Mouse (Mus musculus): Measurements from ENCODE around the gene Apbb2. TPM values are rescaled to one million over a fixed set of nuclear protein-coding genes. Genes with fewer than 3 reads are reported as not detected.

The Apbb2 gene
- total RNA-seq, 1 experiment from 2014 or later: 0.29 TPM

DNA sequence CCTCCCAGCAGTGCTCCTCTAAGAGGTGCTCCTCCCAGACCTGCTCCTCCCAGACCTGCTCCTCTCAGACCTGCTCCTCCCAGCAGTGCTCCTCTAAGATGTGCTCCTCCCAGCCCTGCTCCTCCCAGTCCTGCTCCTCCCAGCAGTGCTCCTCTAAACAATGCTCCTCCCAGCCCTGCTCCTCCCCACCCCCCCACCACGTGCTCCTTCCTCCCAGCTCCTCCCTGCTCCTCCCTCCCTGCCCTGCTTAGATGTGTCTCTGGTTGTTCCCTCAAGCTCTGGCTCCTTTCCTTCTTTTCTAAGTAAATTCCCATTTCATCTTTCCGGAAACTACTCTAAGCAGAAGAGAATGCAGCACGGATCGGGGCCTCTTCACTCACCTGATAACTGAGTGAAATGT lies 14.2 kb downstream of the Apbb2 start:
- no peak for ATAC-seq (replicated peaks; ENCODE audit: insufficient number of reproducible peaks, low FRiP score, low TSS enrichment, poor library complexity, severe bottlenecking)

DNA sequence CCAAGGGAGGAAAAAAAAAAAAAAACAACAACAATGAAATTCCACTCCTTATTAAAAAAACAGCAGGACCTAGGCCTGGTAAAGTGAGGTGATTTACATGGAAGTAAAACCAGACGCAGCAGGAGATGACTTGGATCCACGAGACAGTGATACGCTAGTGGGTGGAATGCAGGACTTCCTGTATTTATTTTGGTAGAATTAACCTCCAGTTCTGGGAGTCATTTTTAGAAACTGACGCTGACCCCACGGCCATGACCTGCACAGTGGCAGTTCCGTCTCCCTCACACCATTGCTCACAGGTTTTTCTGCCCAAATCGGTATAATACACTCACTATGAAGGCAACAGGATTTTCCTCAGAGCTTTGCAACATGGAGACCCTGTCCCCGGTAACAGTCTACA lies 14.8 kb downstream of the Apbb2 start:
- ATAC-seq (replicated peaks; ENCODE audit: insufficient number of reproducible peaks, low FRiP score, low TSS enrichment, poor library complexity, severe bottlenecking): no peak

DNA sequence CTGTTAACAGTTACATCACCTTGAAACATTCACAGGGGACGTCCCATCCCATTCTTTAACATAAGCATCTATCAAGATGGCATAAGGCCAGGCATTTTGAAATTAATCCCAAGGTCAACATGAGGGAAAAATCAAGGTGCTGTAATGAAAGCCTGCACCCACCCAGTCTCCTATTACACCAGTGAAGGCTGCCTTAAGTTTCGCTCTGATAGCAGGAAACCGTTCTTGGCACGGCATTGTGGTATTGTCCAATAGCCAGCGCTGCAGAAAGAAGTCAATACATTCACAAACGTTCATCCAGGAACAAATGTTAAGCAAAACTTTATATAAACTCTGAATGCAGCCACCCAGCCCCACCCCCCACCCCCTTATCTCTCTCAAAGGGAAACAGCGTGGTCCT lies 15.4 kb downstream of the Apbb2 start:
- ATAC-seq (replicated peaks; ENCODE audit: insufficient number of reproducible peaks, low FRiP score, low TSS enrichment, poor library complexity, severe bottlenecking): no peak

DNA sequence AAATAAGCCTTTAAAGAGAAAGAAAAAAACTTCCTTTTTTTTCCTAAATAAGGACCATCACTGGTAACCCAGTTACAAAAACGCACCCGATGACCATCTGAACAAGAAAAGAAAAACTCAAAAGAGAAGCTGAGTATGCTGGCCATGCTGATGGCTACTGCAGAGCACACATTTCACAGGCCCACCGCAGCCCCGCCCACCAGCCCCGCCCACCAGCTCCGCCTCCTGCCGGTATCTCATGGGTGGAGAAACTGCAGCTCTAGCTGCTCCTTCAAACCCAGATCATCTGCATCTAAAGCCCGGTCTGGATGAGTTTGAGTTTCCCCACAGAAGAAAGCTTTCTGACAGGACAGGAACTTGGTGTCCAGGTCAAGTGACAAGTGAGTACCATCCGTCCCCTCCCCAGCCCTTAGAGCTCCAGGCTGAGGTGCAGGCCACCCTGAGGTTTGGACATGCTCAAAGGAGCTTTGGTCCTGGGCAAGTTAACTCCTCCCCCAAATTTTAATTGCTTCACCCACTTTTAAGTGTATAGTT lies 16.2 kb downstream of the Apbb2 start:
- no peak for ATAC-seq (replicated peaks; ENCODE audit: insufficient number of reproducible peaks, low FRiP score, low TSS enrichment, poor library complexity, severe bottlenecking)

DNA sequence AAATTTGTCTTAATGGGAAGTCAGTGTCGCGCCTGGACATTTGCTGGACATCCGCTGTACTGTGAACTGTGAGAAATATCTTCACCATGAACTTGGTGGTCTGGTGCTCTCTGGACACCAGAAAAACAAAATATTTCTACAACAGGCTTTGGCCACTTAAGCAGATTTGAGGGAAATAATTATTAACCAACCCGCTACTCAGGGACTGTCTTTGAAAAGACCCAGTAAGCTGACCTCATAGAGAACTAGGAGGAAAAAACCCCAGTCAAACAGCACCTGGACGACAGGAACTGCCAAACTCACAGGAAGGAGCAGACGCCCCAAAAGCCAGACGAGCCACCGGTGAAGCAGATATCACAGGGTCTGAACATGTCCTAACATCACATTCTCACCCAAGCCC lies 18.2 kb downstream of the Apbb2 start:
- no peak for ATAC-seq (replicated peaks; ENCODE audit: insufficient number of reproducible peaks, low FRiP score, low TSS enrichment, poor library complexity, severe bottlenecking)

DNA sequence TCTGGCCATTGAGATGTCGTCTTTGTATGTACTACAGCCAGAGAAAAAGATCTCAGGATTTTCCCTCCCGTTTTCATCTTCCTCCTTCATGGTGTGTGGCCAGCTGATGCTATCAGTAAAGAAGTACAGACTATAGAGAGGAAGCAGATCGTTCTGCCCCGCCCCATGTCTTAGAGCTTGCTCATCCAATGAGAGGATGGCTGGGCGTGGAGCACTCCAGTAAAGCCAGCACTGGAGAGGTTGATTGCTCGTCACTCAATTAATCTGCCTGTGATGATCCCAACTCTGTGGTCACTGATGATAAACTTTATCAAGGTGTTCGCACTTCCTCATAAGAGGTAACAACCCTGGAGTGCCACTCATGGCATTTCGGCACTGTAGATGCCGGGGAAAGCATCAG lies 18.7 kb downstream of the Apbb2 start:
- ATAC-seq (replicated peaks; ENCODE audit: insufficient number of reproducible peaks, low FRiP score, low TSS enrichment, poor library complexity, severe bottlenecking): no peak

DNA sequence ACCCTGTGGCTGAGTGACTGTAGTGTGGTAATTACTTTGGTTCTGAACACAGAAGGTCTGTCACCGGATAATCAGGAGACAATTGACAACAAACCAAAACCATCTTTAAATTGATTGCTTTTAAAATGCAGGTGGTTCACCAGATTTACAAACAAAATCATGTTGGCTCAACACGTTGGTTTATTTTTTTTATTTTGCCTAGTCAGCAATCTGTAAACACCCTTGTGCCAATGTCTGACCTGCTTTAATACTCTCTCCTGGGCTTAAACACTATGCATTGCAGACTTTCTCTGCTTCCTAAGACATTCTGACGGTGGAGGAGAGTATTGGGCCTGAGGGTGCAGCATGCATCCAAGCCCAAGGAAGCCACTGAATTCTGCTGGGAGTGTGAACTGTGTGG lies 22.3 kb downstream of the Apbb2 start:
- ATAC-seq (replicated peaks; ENCODE audit: insufficient number of reproducible peaks, low FRiP score, low TSS enrichment, poor library complexity, severe bottlenecking): no peak

DNA sequence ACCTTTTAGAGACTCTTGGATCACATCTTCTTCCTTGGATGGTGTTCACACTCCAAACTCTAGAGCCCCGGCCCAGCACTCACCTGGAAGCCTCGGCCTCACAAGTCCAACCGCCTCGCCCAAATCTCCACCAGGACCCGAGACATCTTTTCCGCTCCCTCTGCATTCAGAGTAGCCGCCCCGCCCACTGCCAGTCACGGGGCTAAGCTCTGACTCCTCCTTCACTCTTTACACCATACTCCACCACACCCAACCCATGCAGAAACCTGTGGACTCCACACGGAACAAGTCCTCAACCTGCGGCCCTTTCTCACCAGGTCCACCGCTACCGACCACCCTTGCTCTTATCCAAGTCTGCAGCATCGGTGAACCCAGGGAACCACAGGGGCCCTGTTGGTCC lies 23.7 kb downstream of the Apbb2 start:
- no peak for ATAC-seq (replicated peaks; ENCODE audit: insufficient number of reproducible peaks, low FRiP score, low TSS enrichment, poor library complexity, severe bottlenecking)

DNA sequence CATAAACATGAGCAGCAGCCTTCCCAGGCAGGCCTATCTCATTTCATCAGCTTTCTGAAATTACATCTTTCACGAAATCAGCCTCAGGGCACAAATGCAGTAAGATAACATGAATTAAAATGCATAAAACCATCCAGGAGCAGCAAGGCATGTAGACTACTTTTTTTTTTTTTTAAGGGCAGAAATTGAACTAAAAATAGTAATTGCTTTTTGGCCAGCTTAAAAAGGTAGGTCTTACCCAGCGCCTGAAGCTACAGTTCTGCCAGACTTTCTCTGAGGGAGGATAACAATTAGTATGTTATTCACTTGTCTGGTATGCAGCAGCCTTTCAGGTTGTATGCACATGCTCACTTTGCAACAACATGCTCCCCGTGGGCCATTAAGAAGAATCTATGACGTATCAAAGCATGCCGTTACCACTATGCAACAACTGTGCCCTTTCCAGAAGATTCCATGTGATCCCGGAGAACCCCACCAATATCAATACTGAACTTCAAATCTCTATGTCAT lies 32.3 kb downstream of the Apbb2 start:
- no peak for ATAC-seq (replicated peaks; ENCODE audit: insufficient number of reproducible peaks, low FRiP score, low TSS enrichment, poor library complexity, severe bottlenecking)

DNA sequence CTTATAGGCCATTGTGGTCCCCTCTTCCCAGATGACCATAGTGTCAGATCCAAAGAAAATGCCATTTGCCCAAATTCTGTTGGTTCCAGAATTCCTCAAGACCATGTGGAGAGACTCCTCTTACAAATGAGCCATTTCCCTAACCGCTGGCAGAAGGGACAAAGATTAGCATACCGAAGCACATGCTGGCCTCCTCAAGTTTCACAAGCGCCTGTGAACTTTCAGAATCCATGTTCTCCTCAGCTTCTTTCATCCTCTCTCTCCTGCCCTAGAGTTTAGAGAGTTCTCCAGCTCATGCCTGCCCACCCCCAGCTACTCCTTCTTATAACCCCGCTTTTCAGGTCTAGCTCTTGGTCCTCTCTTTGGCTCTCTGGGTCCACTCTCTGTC lies 35.6 kb downstream of the Apbb2 start:
- ATAC-seq (replicated peaks; ENCODE audit: insufficient number of reproducible peaks, low FRiP score, low TSS enrichment, poor library complexity, severe bottlenecking): no peak

DNA sequence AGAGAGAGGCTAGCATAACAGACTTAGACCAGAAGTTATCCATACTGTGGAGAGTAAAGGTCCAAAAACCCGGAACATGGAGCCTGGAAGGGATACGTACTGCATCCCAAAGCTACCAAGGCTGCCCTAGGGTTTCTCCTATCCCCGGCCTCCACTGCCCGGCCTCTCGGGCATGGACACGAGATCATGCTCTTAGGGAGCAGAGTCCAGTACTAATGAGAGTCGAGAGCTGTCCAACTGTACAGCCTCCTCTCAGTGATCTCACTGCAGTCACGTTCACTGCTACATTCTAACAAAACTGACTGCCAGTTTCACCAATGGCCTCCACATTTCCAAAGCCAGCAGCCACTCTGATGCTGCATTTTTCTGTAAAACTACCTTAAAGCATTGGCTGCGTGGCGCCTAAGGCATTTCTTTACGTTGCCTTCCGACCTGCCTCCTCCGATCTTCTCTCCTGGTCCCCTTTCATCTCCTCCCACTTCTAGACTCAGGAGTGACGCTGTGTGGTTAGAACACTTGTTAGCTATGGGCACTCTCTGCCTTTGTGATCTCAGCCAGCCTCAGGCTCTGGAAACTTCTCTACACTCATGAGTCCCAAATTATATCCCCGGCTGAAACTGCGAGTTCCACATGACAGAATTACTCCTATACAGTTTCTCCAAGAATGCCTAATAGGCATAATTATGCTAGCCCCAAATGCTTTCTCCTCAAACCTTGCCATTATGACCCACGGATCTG lies 36.1 kb downstream of the Apbb2 start:
- ATAC-seq (replicated peaks; ENCODE audit: insufficient number of reproducible peaks, low FRiP score, low TSS enrichment, poor library complexity, severe bottlenecking): no peak

DNA sequence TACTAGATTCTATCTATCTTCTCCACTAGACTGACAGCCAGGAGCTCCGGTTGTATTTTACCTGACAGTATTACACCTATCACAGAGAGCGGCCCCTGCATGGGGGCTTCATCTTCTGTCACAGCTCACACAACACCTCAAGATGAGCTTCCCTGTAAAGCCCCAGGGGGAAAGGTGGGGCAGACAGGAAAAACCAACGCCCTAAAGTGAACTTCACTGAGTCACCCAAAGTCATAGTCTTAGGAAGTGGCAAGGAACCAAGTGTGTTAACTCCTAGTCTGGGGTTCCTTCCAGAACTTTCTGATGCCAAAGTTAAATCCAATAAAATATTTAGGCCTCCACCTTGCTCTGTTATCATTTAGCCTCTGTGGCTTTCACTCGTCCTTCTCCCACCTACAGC lies 39.5 kb downstream of the Apbb2 start:
- ATAC-seq (replicated peaks; ENCODE audit: insufficient number of reproducible peaks, low FRiP score, low TSS enrichment, poor library complexity, severe bottlenecking): no peak

DNA sequence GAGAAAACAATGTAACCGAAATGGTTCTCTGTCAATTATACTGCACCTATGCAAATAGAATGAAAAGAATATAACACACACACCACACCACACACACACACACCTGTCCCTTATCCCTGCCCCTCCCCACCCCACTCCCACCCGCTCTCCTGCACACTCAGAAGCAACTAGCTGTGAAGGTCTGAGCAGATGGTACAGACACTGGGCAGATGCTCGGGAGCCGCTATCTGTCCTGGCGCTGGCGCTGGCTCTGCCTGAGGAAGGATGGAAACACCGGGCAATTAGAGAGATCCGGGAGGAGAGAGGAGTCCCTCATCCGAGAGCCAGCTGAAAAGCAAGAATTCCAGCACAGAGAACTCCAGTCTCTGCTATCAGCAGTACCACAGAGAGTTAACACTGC lies 42.3 kb downstream of the Apbb2 start:
- ATAC-seq (replicated peaks; ENCODE audit: insufficient number of reproducible peaks, low FRiP score, low TSS enrichment, poor library complexity, severe bottlenecking): no peak

DNA sequence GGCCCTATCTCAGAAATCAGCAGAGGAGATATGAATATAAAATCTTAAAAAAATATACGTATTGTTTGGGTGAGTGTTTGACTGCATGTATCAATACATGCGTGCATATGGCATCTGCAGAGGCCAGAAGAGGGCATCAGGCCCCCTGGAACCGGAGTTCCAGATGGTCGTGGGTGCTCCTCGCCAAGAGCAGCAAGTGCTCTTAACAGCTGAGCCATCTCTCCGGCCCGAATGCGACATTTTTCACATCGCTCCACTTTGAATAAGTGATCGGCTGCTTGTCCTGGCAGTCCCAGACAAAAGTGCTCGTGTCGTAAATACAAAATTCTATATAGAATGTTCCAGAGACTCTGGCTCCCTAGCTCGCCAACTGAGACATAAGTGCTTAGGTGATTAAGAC lies 43.4 kb downstream of the Apbb2 start:
- no peak for ATAC-seq (replicated peaks; ENCODE audit: insufficient number of reproducible peaks, low FRiP score, low TSS enrichment, poor library complexity, severe bottlenecking)

DNA sequence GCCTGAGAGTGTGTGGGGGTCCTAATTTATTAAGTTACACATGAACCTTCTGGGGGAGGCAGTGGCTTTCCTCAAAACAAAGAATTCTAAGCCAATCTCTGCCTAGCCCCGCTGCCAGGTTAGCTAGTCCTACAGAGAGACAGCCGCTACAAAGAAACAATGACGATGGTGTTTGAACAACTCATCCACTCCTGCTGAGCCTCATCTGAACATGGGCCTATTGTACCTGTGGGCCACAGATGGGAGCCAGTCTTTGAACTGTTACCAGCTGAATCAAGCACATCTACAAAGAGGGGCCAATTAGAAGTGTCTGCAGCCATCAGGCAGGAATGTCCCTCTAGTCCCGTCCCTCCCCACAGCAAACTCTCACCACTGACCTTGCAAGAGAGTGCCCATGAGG lies 45.3 kb downstream of the Apbb2 start:
- ATAC-seq (replicated peaks; ENCODE audit: insufficient number of reproducible peaks, low FRiP score, low TSS enrichment, poor library complexity, severe bottlenecking): no peak

DNA sequence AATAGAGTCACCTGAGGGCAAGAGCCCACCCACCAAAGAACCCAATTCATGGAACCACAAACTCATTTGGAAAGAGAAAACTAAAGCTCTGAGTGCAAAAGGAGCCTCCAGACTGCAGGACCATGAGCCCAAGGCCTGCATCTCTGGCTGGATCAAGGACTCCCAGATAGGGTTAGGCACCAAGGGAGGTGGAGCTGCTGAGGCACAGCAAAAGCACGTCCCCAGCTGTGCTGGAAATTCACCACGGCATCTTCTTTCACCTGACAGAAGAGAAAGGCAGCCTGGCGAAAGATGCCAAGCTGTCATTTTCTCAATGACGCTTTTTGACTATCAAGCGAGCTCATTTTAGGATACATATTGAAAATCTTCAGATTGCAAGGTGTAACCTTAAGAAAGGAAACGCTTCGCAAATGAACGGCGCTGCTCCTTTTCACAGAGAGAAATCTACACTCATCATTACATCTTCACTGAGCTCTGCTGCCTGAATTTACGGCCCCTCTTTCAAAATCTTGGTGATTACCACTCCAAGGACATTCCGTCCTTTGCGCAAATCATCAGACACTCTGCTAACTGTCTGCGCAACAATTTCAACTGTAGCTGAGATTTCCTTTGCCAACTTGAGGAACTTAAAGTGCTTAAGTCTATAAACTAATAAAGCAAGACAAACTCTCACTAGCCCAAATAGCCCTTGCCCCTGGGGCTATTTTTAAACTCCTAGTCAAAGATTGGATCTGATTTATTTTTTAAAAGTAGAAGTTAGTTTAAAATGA lies 46.3 kb downstream of the Apbb2 start:
- no peak for ATAC-seq (replicated peaks; ENCODE audit: insufficient number of reproducible peaks, low FRiP score, low TSS enrichment, poor library complexity, severe bottlenecking)

DNA sequence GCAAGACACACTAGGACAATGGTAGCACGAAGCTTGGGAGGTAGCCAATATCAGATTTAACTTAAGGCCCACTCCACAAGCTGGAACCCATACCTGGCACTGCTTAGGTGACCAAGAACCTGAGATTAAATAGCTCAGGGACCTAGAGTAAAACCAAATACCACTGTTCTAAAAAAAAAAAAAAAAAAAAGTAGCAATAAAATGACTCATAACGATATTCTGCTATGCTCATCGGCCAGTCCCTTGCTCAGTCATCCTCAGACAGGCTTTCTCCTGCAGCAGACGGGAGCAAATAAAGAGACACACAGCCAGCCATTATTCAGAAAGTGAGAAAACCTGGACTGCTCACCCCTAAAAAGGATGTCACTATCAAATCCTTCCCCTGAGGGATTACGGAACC lies 47.9 kb downstream of the Apbb2 start:
- no peak for ATAC-seq (replicated peaks; ENCODE audit: insufficient number of reproducible peaks, low FRiP score, low TSS enrichment, poor library complexity, severe bottlenecking)

DNA sequence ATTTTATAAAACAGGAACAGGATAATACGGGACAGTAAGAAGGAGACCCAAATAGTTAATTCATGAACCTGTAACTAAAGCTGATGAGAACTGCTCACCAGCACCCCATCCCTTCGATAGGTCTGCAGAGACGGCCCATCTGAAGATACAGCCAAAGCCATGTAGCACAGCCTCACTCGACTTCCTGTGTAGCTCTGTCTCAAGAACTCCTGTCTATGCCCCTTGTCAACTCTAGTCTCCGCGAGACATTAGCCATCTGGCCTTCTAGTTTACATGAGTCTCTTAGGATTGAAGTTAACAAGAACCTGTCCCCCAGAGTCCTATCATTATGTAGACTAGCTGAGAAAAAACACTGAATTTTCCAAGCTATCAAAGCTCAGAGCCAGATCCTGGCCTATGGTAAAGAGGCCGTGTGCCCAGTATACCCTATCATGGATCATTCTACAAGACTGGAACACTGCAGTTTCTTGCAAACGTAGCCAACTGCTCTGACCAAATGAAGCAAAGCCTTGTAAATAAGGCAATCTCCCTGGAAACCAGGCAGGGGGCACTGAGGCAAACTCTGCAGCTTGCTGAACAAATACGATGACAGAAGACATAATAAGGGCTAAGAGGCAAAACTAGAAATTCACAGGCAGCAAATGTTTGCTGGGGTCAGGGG lies 49.3 kb downstream of the Apbb2 start:
- no peak for ATAC-seq (replicated peaks; ENCODE audit: insufficient number of reproducible peaks, low FRiP score, low TSS enrichment, poor library complexity, severe bottlenecking)

DNA sequence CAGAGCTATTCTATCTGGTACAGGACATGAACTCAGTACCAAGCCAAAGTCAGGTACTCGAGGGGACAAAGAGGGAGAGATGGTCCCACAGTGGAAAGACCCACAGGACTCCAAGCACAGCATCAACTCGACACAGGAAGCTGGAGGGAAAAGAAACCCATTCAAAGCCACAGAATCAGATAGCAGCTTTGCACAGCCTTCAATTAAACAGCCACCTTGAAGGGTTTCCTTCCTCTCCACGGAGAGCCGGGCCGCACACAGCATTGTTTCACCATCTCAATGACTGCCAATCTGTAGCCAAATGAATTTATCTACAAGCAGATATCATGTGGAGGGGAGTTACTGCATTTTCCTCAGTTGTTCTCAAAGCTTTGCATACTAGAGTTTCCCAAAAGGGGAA lies 50.6 kb downstream of the Apbb2 start:
- no peak for ATAC-seq (replicated peaks; ENCODE audit: insufficient number of reproducible peaks, low FRiP score, low TSS enrichment, poor library complexity, severe bottlenecking)

DNA sequence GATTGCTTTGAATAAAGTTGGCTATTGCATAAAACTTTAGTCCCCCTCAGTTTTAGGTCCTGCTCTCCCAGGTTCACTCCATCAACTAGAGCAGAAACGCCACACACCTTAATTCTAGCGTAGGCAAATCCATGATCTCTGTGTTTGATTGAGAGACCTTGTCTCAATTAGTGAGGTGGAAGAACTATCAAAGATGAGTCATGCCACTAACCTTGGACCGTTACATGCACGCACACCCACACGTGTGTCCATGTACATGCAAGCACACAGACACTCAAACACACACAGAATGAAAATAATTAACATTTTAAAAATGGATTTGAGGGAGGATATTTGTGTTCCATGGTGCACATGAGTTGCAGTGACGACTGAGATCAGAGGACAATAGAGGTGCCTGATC lies 51.2 kb downstream of the Apbb2 start:
- no peak for ATAC-seq (replicated peaks; ENCODE audit: insufficient number of reproducible peaks, low FRiP score, low TSS enrichment, poor library complexity, severe bottlenecking)
